Mouse (Mus musculus) ES-Bruce4 (cell line): ENCODE data around the gene Phf7. TPM values are rescaled to one million over a fixed set of nuclear protein-coding genes. Genes with fewer than 3 reads are reported as not detected.

Experiments used
- H3K27ac ChIP-seq: 2 replicates; pipeline ENCODE4 v1.5.1; 2012; ENCODE audit warnings: low read length, inconsistent platforms; ENCODE audit not compliant: insufficient read depth
- H3K27me3 ChIP-seq: 2 replicates; pipeline ENCODE4 v1.6.1; 2012; ENCODE audit warnings: mild to moderate bottlenecking, low read length, inconsistent platforms; ENCODE audit not compliant: control insufficient read depth, poor library complexity, insufficient read depth, severe bottlenecking
- H3K36me3 ChIP-seq: 2 replicates; pipeline ENCODE4 v1.6.1; 2012; ENCODE audit warnings: inconsistent platforms, mild to moderate bottlenecking, low read length, moderate library complexity; ENCODE audit not compliant: control insufficient read depth, poor library complexity, insufficient read depth, severe bottlenecking
- H3K4me1 ChIP-seq: one replicate; pipeline ENCODE4 v1.8.1; 2011; ENCODE audit warnings: low read length; ENCODE audit not compliant: control insufficient read depth, insufficient read depth
- H3K4me3 ChIP-seq: 2 replicates; pipeline ENCODE4 v1.5.1; 2011; ENCODE audit warnings: low read depth, mild to moderate bottlenecking, low read length
- H3K9ac ChIP-seq: 2 replicates; pipeline ENCODE4 v1.6.1; 2012; ENCODE audit warnings: low read depth, mild to moderate bottlenecking, inconsistent platforms; ENCODE audit not compliant: poor library complexity, severe bottlenecking
- H3K9me3 ChIP-seq: replicated peaks from 2 replicates; pipeline ENCODE4 v1.6.1; 2012; ENCODE audit warnings: mild to moderate bottlenecking, low read length, inconsistent platforms; ENCODE audit not compliant: control insufficient read depth, poor library complexity, insufficient read depth, severe bottlenecking
- CTCF ChIP-seq: IDR thresholded peaks from one replicate; pipeline ENCODE4 v1.8.1; 2011; ENCODE audit warnings: low read depth, low read length
- EP300 ChIP-seq: IDR thresholded peaks from 2 replicates; pipeline ENCODE4 v1.6.1; 2011; ENCODE audit warnings: low read depth, low read length; ENCODE audit not compliant: insufficient read depth
- POLR2A ChIP-seq: IDR thresholded peaks from one replicate; pipeline ENCODE4 v1.8.1; 2011; ENCODE audit warnings: low read length; ENCODE audit not compliant: insufficient read depth
- polyA plus RNA-seq: library from polyadenylated mRNA; stranded (reverse); fragments of >200 nt; gene quantifications from 2 replicates; pipeline ENCODE4 v1.2.4, GENCODE M21; 2011; ENCODE audit warnings: low read depth; ENCODE audit not compliant: missing spikeins, insufficient read depth, insufficient read length

Phf7 gene
- polyA plus RNA-seq, 1 experiment: 15.3 TPM

DNA sequence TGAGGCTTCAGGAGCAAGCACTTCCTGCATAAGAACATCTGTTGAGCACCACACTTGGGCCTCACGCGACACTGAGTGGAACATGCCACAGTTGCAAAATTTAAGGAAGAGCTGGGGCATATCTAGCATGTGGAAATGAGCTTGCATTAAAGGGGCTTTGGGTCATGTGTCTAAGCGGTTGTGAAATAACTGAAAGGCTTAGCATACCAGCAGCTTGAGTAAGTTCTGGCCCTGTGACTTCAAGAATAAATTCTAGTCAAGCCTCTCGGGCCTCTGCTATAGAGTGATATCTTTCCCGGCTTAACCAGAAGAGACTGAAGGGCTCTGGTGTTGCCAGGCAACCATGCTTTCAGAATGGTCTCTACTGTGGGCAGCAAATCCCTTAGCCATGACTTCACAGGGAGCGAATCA, 62.3 kb downstream of the Phf7 start:
- Histone ChIP-seq H3K27ac (no peak overlapping the region), H3K4me3 (no peak overlapping the region), H3K9ac (no peak overlapping the region), H3K27me3 (no peaks in the 10 kb centered on the region), H3K36me3 (peaks cover 72% of the 10 kb centered on the region), H3K4me1 (no peaks in the 10 kb centered on the region), H3K9me3 (no peaks in the 10 kb centered on the region)
- no peak for TF ChIP-seq EP300
- TF ChIP-seq CTCF: no peak
- TF ChIP-seq POLR2A: no peak

Other genes starting within 250 kb of the Phf7 start
- gene Glt8d1, start 249.9 kb downstream of the Phf7 start, polyA plus RNA-seq: 29.1 and 36.4 TPM in 2 replicates
- 126 and 132 TPM in 2 replicates for gene Spcs1, start 249.6 kb downstream of the Phf7 start, polyA plus RNA-seq
- gene Pbrm1, start 232.2 kb downstream of the Phf7 start, polyA plus RNA-seq: 84.5 and 86.9 TPM in 2 replicates
- gene Gnl3, start 232.2 kb downstream of the Phf7 start, polyA plus RNA-seq: 380 and 391 TPM in 2 replicates
- 17.1 and 17.2 TPM in 2 replicates for gene Smim4, start 122.4 kb downstream of the Phf7 start, polyA plus RNA-seq
- gene Nt5dc2, start 120.3 kb downstream of the Phf7 start, polyA plus RNA-seq: 141 and 173 TPM in 2 replicates
- gene Stab1, start 82.7 kb downstream of the Phf7 start, polyA plus RNA-seq: 0.57 and 0.72 TPM in 2 replicates
- 7.6 and 9.5 TPM in 2 replicates for gene Tnnc1, start 43.0 kb downstream of the Phf7 start, polyA plus RNA-seq
- 335 and 342 TPM in 2 replicates for gene Nisch, start 34.4 kb downstream of the Phf7 start, polyA plus RNA-seq
- not detected in 2 replicates for gene Sema3g, start 33.5 kb downstream of the Phf7 start, polyA plus RNA-seq
- 42.2 and 44.3 TPM in 2 replicates for gene Bap1, start 133 bp upstream of the Phf7 start, polyA plus RNA-seq
- gene Dnah1, start 72.6 kb upstream of the Phf7 start, polyA plus RNA-seq: 2.9 and 3.0 TPM in 2 replicates
- 22.8 and 23.2 TPM in 2 replicates for gene Capn7, start 85.3 kb upstream of the Phf7 start, polyA plus RNA-seq
- gene Sh3bp5, start 184.8 kb upstream of the Phf7 start, polyA plus RNA-seq: 8.6 TPM in 2 replicates
- 42.5 and 46.1 TPM in 2 replicates for gene Eaf1, start 243.1 kb upstream of the Phf7 start, polyA plus RNA-seq
- gene Mettl6, start 243.7 kb upstream of the Phf7 start, polyA plus RNA-seq: 82.0 and 93.4 TPM in 2 replicates